Mouse (Mus musculus) spleen, adult 2 months (tissue): Measurements from ENCODE around the gene Tubd1. TPM values are rescaled to one million over a fixed set of nuclear protein-coding genes. Genes with fewer than 3 reads are reported as not detected.

ENCODE experiments used
- DNase-seq, 2 experiments: peaks; one replicate each; pipeline versions ENCODE4 v3.0.0 to v3.0.0-alpha.2; 2012 to 2021; ENCODE audit warnings: low spot score in 2 of 2, low read depth in 1 of 2
- H3K27ac ChIP-seq: fragments of 200-500 bp; 2 replicates; pipeline ENCODE4 v1.5.1; 2012; ENCODE audit warnings: low read length, inconsistent platforms; ENCODE audit not compliant: insufficient read depth
- H3K27me3 ChIP-seq: fragments of 200-500 bp; 2 replicates; pipeline ENCODE4 v1.6.1; 2012; ENCODE audit warnings: mild to moderate bottlenecking, moderate library complexity, low read length, inconsistent platforms; ENCODE audit not compliant: control insufficient read depth, insufficient read depth
- H3K36me3 ChIP-seq: fragments of 200-500 bp; 2 replicates; pipeline ENCODE4 v1.6.1; 2012; ENCODE audit warnings: mild to moderate bottlenecking, low read length, inconsistent platforms; ENCODE audit not compliant: control insufficient read depth, insufficient read depth
- H3K4me1 ChIP-seq: fragments of 200-500 bp; 2 replicates; pipeline ENCODE4 v1.6.1; 2011; ENCODE audit warnings: inconsistent platforms; ENCODE audit not compliant: control insufficient read depth, insufficient read depth, insufficient read length
- H3K4me3 ChIP-seq: fragments of 200-500 bp; 2 replicates; pipeline ENCODE4 v1.5.1; 2011; ENCODE audit warnings: mild to moderate bottlenecking, inconsistent platforms; ENCODE audit not compliant: insufficient read depth, insufficient read length; ENCODE audit errors: extremely low read depth
- CTCF ChIP-seq: fragments of 200-500 bp; IDR thresholded peaks from 2 replicates; pipeline ENCODE4 v1.5.1; 2011; ENCODE audit warnings: mild to moderate bottlenecking, inconsistent platforms; ENCODE audit not compliant: insufficient read depth, insufficient read length, insufficient replicate concordance; ENCODE audit errors: extremely low read depth
- POLR2A ChIP-seq: fragments of 200-500 bp; IDR thresholded peaks from 2 replicates; pipeline ENCODE4 v1.6.1; 2011; ENCODE audit warnings: low read depth, low read length, inconsistent platforms
- WGBS: fragments of 180-500 bp; shearing (Covaris S2); methylation state at CpG from one replicate; pipeline ENCODE4 v1.1.7; 2018; 5-methylcytosine and 5-hydroxymethylcytosine counted together
- polyA plus RNA-seq: library from polyadenylated mRNA; depleted of rRNA; stranded (reverse); fragments of >200 nt; gene quantifications from 2 replicates; pipeline ENCODE4 v1.2.3, GENCODE M21; 2012; rRNA removed

The Tubd1 gene
- polyA plus RNA-seq: 2.1 and 2.2 TPM in 2 replicates

GRCm38 (mm10) chr11:86544639-86545299 is at the start of gene Tubd1, which contains the start of gene Rps6kb1:
Gene Tubd1, plus strand, starts transcription at chr11:86544991.
Gene Rps6kb1, minus strand, starts transcription at chr11:86544805.
- peaks cover 2% of the 10 kb centered on the region; the same call in 1 of the 2 replicates for H3K36me3 ChIP-seq
- under 1% methylated on average over 43 of the region's 43 CpGs for WGBS

GRCm38 (mm10) chr11:86497356-86497755 is 47.4 kb upstream of the Tubd1 start:
- H3K36me3 ChIP-seq: peaks cover 20% of the 10 kb centered on the region
- TF ChIP-seq POLR2A (no peak), CTCF (no peak)
- no peaks in the 10 kb centered on the region for H3K27me3 ChIP-seq
- H3K4me1 ChIP-seq: no peaks in the 10 kb centered on the region
- WGBS: 84% methylated on average over 1 of the region's 1 CpGs
- DNase-seq: no peak
- no peak overlapping the region for H3K4me3 ChIP-seq
- no peak overlapping the region for H3K27ac ChIP-seq

More at GRCm38 (mm10) chr11:86544639-86545299, at the start of gene Tubd1, which contains the start of gene Rps6kb1:
- peak within 1 kb of the TSS; percentile 87 for H3K4me3 ChIP-seq
- TF ChIP-seq CTCF (no peak), POLR2A (peak; percentile 94)
- H3K27ac ChIP-seq: peak within 1 kb of the TSS; percentile 78
- peaks cover 3% of the 10 kb centered on the region for H3K4me1 ChIP-seq
- DNase-seq: peak; percentile 99 to 100
- no peaks in the 10 kb centered on the region for H3K27me3 ChIP-seq

GRCm38 (mm10) chr11:86497908-86498307 is 46.9 kb upstream of the Tubd1 start:
- 94% methylated on average over 3 of the region's 3 CpGs for WGBS
- Histone ChIP-seq H3K36me3 (peaks cover 23% of the 10 kb centered on the region), H3K4me3 (no peak overlapping the region), H3K27ac (no peak overlapping the region), H3K4me1 (no peaks in the 10 kb centered on the region), H3K27me3 (no peaks in the 10 kb centered on the region)
- TF ChIP-seq POLR2A: no peak
- no peak for TF ChIP-seq CTCF
- no peak for DNase-seq

GRCm38 (mm10) chr11:86500795-86501194 is 44.0 kb upstream of the Tubd1 start:
- TF ChIP-seq POLR2A (no peak), CTCF (no peak)
- Histone ChIP-seq H3K4me3 (no peak overlapping the region), H3K27me3 (no peaks in the 10 kb centered on the region), H3K4me1 (no peaks in the 10 kb centered on the region), H3K36me3 (peaks cover 19% of the 10 kb centered on the region), H3K27ac (no peak overlapping the region)
- WGBS: 100% methylated on average over 1 of the region's 1 CpGs
- DNase-seq: no peak

- peaks cover 22% of the 10 kb centered on the region for H3K36me3 ChIP-seq
- TF ChIP-seq POLR2A (no peak), CTCF (no peak)
- WGBS: 89% methylated on average over 2 of the region's 2 CpGs
Observed at GRCm38 (mm10) chr11:86503121-86503520, 41.7 kb upstream of the Tubd1 start.

GRCm38 (mm10) chr11:86507334-86507733 is 37.5 kb upstream of the Tubd1 start:
- 87% methylated on average over 2 of the region's 2 CpGs for WGBS
- TF ChIP-seq POLR2A (no peak), CTCF (no peak)
- DNase-seq: no peak
- H3K36me3 ChIP-seq: peaks cover 31% of the 10 kb centered on the region
- no peak overlapping the region for H3K27ac ChIP-seq
- H3K4me3 ChIP-seq: no peak overlapping the region
- H3K4me1 ChIP-seq: no peaks in the 10 kb centered on the region
- no peaks in the 10 kb centered on the region for H3K27me3 ChIP-seq

More at GRCm38 (mm10) chr11:86503121-86503520, 41.7 kb upstream of the Tubd1 start:
- Histone ChIP-seq H3K27me3 (no peaks in the 10 kb centered on the region), H3K4me3 (no peak overlapping the region), H3K27ac (no peak overlapping the region), H3K4me1 (no peaks in the 10 kb centered on the region)
- no peak for DNase-seq

- Histone ChIP-seq H3K4me3 (no peak overlapping the region), H3K27ac (no peak overlapping the region), H3K4me1 (no peaks in the 10 kb centered on the region), H3K36me3 (peaks cover 31% of the 10 kb centered on the region), H3K27me3 (no peaks in the 10 kb centered on the region)
- DNase-seq: no peak
- WGBS: 83% methylated on average over 2 of the region's 2 CpGs
- TF ChIP-seq POLR2A (no peak), CTCF (no peak)
Observed at GRCm38 (mm10) chr11:86507991-86508390, 36.8 kb upstream of the Tubd1 start.
